Mouse (Mus musculus): Measurements from ENCODE around the gene Eif3l. TPM values are rescaled to one million over a fixed set of nuclear protein-coding genes. Genes with fewer than 3 reads are reported as not detected.

The Eif3l gene
- polyA plus RNA-seq, 1 experiment = 105 TPM

DNA sequence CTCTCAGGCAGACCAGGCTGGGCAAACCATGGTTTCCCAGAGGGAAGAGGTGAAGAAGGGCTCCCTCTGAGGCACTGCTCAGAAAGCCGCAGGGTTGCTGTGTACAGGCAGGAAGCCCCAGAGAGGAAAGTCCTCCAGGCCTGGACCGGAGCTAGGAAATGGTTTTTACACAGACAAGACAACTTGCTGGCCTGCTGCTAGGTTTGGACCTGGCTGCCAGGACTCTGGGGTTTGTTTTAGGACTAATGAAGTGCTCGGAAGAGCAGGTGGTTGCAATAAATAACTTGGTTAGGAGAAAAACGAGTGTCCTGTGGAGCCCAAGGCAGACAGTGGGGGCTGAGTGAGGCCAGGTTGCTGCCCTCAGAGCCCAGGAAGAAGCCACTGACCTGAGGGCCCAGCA, 26.8 kb upstream of the Eif3l start:
- TF ChIP-seq POLR2A (IDR thresholded peaks at IDR 0.05; ENCODE audit: borderline replicate concordance, extremely low read depth, low read depth, low read length) (no peak), CTCF (IDR thresholded peaks at IDR 0.05; ENCODE audit: insufficient read depth, low read length) (no peak)
- no peaks in the 10 kb centered on the region for H3K4me1 ChIP-seq (ENCODE audit: control insufficient read depth, insufficient read depth, low read length)
- 50% methylated on average over 4 of the region's 4 CpGs for WGBS
- H3K4me3 ChIP-seq (replicated peaks; ENCODE audit: extremely low read depth, low read depth, low read length) = no peak overlapping the region
- no peak for DNase-seq

DNA sequence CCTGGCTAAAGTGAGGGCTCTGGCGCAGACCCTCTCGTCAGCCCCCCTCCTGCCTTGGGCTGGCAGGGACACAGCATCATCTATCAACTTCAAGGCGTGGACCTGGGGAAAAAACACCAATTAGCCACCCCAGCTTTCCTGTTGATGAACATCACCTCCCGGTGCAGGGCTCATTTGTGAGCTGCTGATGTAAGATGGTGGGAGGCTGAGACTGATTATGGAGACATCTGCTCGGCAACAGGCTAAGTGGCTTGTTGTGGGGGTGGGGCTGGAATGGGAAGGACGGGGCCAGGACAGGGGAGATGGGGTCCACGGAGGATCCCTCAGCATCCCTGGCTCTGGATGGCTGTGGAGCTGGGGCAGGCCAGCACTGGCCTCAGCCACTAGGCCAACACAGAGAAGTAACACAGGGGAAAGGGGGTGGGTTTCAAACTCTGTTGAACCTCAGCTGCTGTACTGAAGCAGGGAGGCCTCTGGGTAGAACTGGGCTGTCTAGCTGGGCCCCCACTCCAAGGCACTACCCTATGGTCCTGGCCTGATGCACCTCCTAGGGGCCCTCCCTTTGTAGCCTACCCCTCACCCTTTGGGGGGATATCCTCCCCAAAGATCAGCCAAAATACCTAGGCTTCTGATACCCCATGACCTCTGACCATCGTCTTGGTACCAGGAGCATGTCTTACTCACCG, 24.7 kb upstream of the Eif3l start:
- H3K4me1 ChIP-seq (ENCODE audit: control insufficient read depth, insufficient read depth, low read length) = no peaks in the 10 kb centered on the region
- DNase-seq = no peak
- WGBS = 55% methylated on average over 9 of the region's 9 CpGs
- TF ChIP-seq POLR2A (IDR thresholded peaks at IDR 0.05; ENCODE audit: borderline replicate concordance, extremely low read depth, low read depth, low read length) (no peak), CTCF (IDR thresholded peaks at IDR 0.05; ENCODE audit: insufficient read depth, low read length) (no peak)
- H3K4me3 ChIP-seq (replicated peaks; ENCODE audit: extremely low read depth, low read depth, low read length) = no peak overlapping the region

DNA sequence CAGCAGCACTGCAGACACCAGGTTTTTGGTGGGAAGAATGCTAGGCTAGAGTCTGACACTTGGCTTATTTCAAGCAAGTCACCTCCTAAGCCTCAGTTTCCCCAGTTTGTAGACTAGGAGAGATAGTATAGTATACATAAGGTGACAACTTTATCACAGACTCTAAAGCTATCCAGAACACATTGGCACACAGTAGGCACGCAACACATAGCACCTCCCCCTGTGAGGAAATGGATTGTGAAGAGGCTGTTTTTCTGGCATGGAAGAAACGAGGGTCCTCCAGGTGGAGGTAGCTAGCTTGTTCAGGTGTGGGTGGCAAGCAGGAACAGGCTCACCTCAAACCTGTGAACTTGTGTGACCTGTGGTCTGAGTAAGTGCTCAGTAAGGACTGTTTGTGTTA, 24.0 kb upstream of the Eif3l start:
- DNase-seq = no peak
- H3K4me3 ChIP-seq (replicated peaks; ENCODE audit: extremely low read depth, low read depth, low read length) = no peak overlapping the region
- no peaks in the 10 kb centered on the region for H3K4me1 ChIP-seq (ENCODE audit: control insufficient read depth, insufficient read depth, low read length)
- TF ChIP-seq POLR2A (IDR thresholded peaks at IDR 0.05; ENCODE audit: borderline replicate concordance, extremely low read depth, low read depth, low read length) (no peak), CTCF (IDR thresholded peaks at IDR 0.05; ENCODE audit: insufficient read depth, low read length) (no peak)
- WGBS = 63% methylated on average over 2 of the region's 2 CpGs

DNA sequence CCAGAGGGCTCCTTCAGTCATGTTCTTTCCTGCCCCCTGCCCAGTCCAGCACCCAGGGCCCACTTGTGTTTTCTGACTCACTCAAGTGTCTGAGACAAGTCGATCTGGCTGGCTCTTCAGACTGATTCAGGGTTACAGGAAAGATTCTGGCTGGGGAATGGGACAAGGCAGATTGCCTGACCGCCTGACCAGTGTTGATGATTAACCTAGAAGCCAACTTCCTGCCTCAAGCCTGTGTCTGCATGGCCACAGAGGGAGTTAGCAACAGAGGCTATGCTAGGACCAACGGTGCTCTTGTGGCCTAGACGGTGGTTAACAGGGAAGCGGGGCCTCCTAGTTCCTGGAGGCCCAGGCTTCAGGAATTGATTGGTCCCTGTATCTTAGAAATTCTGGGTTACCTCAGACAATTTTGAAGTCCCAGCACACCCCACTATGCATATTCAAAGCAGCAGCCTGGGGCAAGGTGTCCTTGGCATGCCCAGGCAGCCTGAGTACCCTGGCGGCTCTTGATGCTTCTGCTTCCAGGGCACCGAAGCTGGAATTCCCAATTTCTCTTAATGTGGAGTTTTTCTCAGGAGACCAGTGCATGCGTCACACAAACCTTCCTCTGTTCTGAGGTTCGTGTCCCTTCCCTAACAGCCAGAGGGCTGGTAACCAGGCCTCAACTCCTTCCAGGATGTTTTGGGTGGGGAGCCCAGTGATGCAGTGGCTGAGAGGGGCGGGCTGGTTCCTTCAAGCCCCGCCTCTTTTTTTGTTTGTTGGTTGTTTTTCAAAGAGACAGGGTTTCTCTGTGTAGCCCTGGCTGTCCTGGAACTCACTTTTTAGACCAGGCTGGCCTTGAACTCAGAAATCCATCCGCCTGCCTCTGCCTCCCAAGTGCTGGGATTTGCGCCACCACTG, 23.3 kb upstream of the Eif3l start:
- 62% methylated on average over 13 of the region's 13 CpGs for WGBS
- H3K4me3 ChIP-seq (replicated peaks; ENCODE audit: extremely low read depth, low read depth, low read length) = no peak overlapping the region
- H3K4me1 ChIP-seq (ENCODE audit: control insufficient read depth, insufficient read depth, low read length) = no peaks in the 10 kb centered on the region
- no peak for DNase-seq
- peak; percentile 30; the same call in 1 of the 2 replicates for TF ChIP-seq POLR2A (IDR thresholded peaks at IDR 0.05; ENCODE audit: borderline replicate concordance, extremely low read depth, low read depth, low read length)
- no peak for TF ChIP-seq CTCF (IDR thresholded peaks at IDR 0.05; ENCODE audit: insufficient read depth, low read length)

DNA sequence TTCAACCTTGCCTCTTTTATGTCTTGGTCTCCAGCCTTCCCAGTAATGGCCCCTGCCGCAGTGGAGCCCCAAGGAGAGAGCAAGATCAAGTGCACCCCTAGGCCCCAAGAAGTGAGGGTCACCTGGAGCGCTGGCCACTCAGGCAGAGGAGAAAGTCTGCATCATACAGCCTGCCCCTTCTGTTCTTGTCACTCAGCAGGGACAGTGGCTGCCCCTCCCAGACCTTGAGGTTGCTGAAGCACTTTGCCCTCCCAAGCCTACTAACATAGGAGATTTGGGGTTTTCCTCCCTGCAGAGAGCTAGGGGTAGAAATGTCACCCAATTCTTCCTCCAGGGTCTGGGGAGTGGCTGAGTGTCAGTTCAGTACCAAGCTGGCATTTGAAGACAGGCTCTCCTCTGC, 22.6 kb upstream of the Eif3l start:
- H3K4me1 ChIP-seq (ENCODE audit: control insufficient read depth, insufficient read depth, low read length) = no peaks in the 10 kb centered on the region
- DNase-seq = no peak
- no peak for TF ChIP-seq CTCF (IDR thresholded peaks at IDR 0.05; ENCODE audit: insufficient read depth, low read length)
- no peak for TF ChIP-seq POLR2A (IDR thresholded peaks at IDR 0.05; ENCODE audit: borderline replicate concordance, extremely low read depth, low read depth, low read length)
- 93% methylated on average over 2 of the region's 2 CpGs for WGBS
- H3K4me3 ChIP-seq (replicated peaks; ENCODE audit: extremely low read depth, low read depth, low read length) = no peak overlapping the region

DNA sequence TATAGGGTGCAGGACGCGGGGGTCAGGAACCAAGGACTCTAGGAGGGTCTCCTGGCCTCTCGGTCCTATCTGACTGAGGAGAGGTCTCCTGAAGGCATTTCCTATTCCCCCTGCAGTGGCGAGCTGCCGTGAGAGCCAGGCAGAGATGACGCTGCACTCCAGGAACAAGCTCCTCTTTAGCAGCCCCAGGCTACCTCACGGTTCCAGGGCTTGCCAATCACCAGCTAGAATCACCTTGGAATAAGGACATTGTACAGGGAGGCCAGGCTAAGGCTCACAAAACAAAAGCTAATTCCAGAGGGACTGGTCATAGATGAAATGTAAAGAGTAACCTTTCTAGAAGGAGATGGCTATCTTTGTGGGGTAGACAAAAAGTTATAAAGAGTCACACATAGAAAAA, 18.4 kb upstream of the Eif3l start:
- H3K4me1 ChIP-seq (ENCODE audit: control insufficient read depth, insufficient read depth, low read length) = no peaks in the 10 kb centered on the region
- no peak overlapping the region for H3K4me3 ChIP-seq (replicated peaks; ENCODE audit: extremely low read depth, low read depth, low read length)
- no peak for DNase-seq
- 88% methylated on average over 7 of the region's 7 CpGs for WGBS
- TF ChIP-seq POLR2A (IDR thresholded peaks at IDR 0.05; ENCODE audit: borderline replicate concordance, extremely low read depth, low read depth, low read length) (no peak), CTCF (IDR thresholded peaks at IDR 0.05; ENCODE audit: insufficient read depth, low read length) (no peak)

DNA sequence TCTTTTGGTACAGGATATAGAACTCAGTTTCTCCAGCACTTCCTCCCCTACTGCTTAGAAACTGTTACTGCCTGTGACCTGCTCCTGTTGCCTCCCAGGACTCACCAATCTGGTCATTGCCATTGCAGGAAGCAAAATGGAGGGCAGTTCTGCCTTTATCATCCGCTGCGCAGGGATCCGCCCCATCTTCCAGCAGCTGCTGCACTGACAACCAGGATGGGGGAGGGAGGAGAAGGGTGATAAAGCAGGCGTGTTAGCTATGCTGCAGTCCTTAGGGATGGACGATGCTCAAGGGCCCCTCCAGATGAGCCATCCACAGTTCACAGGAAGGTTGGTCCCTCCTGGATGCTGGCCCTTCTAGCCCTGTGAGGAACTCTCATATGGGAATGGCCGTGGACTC, 17.1 kb upstream of the Eif3l start:
- Histone ChIP-seq H3K4me1 (ENCODE audit: control insufficient read depth, insufficient read depth, low read length) (peaks cover 2% of the 10 kb centered on the region; the same call in 1 of the 2 replicates), H3K4me3 (replicated peaks; ENCODE audit: extremely low read depth, low read depth, low read length) (no peak overlapping the region)
- TF ChIP-seq POLR2A (IDR thresholded peaks at IDR 0.05; ENCODE audit: borderline replicate concordance, extremely low read depth, low read depth, low read length) (no peak), CTCF (IDR thresholded peaks at IDR 0.05; ENCODE audit: insufficient read depth, low read length) (no peak)
- 88% methylated on average over 6 of the region's 6 CpGs for WGBS
- no peak for DNase-seq

DNA sequence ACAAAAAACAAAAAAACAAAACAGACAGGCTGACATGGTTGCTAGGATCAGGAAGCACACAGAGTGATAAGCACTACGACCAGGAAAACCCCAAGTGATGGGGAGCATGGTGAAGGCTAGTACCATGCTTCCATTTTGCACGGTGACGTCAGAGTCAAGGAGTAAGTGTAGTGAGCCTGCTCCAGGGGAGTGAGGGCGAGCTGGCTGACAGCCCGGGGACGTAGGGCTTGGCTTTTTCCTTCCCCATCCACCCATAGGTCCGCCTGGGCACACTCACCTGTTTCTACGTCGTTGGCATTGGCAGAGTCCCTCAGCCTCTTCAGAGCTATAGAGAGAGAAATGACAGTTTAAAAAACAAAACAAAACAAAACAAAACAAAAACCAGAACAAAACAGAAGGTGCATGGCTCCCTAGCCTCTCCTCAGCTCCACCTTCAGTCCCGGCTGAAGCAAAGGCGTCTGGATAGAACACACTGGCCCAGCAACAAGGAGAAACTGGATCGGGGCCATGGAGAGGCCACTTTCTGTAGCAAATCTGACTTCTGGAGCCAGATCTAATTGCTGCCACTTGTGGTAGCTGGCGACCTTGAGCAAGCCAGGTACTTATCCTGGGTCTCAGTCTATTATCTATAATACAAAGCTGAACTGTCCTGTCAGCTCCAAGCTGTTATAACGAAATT, 14.0 kb upstream of the Eif3l start:
- DNase-seq = no peak
- TF ChIP-seq CTCF (IDR thresholded peaks at IDR 0.05; ENCODE audit: insufficient read depth, low read length) = no peak
- TF ChIP-seq POLR2A (IDR thresholded peaks at IDR 0.05; ENCODE audit: borderline replicate concordance, extremely low read depth, low read depth, low read length) = no peak
- H3K4me1 ChIP-seq (ENCODE audit: control insufficient read depth, insufficient read depth, low read length) = peaks cover 2% of the 10 kb centered on the region; the same call in 1 of the 2 replicates
- WGBS = 61% methylated on average over 14 of the region's 14 CpGs
- no peak overlapping the region for H3K4me3 ChIP-seq (replicated peaks; ENCODE audit: extremely low read depth, low read depth, low read length)

DNA sequence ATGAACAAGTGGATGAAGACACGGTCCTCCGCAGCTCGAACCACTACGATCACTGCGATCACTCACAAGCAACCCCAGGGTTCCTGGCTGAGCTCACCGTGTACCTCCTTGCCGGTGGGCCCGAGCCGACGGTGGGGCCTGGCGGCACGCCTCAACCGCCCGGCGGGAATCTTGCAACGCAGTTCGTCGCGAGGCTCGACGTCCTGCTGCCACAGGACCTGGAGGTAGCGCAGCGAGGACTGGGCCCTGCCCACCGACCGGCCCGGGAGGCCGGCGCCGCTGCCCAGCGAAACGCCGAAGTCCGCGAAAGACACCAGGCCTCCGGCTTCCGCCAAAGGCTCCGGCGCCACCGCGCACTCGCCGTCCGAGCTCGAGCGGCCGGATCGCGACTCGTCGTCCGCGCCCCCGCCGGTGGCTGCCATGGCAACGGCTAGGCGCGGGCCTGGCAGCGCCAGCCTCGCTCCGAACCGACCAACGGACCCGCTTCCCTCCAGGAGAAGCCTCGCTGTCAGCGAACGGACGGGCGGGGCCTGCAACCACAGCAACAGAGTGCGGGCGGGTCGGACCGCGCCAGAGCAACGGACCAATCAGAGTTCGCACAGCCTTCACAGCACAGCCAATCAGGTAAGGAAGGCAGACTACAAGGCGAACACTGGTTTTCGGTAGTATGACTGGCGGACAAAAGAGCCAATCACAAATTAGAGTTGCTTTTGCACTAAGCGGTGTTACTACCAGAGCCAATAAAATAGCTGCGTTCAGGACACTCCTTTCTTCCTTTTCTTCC, 12.4 kb upstream of the Eif3l start, which contains the start of gene Ankrd54:
Gene Ankrd54, minus strand, starts transcription at position 518 of the 784 bp plus-strand sequence.
- peak; percentile 80; the same call in 1 of the 2 replicates for TF ChIP-seq POLR2A (IDR thresholded peaks at IDR 0.05; ENCODE audit: borderline replicate concordance, extremely low read depth, low read depth, low read length)
- no peak for TF ChIP-seq CTCF (IDR thresholded peaks at IDR 0.05; ENCODE audit: insufficient read depth, low read length)
- Histone ChIP-seq H3K4me1 (ENCODE audit: control insufficient read depth, insufficient read depth, low read length) (peaks cover 2% of the 10 kb centered on the region; the same call in 1 of the 2 replicates), H3K4me3 (replicated peaks; ENCODE audit: extremely low read depth, low read depth, low read length) (peak within 1 kb of the TSS; percentile 66)
- DNase-seq = peak; percentile 95
- whole genome bisulfite sequencing = under 1% methylated on average over 80 of the region's 80 CpGs

All from lung, adult 2 months (tissue).